Mouse (Mus musculus) heart, adult 18-20 months (tissue): ENCODE results near the gene 4930583I09Rik. TPM values are rescaled to one million over a fixed set of nuclear protein-coding genes. Genes with fewer than 3 reads are reported as not detected.

Source experiments
- DNase-seq, 2 experiments: peaks; one replicate each; pipeline ENCODE4 v3.0.0; 2021 to 2022; ENCODE audit warnings: mixed read lengths in 1 of 2
- total RNA-seq, 2 experiments: library from RNA; stranded (reverse); gene quantifications; 2 replicates each; pipeline ENCODE4 v1.2.3; 2021

Gene 4930583I09Rik
- total RNA-seq, 2 experiments from 2014 or later: not detected

DNA sequence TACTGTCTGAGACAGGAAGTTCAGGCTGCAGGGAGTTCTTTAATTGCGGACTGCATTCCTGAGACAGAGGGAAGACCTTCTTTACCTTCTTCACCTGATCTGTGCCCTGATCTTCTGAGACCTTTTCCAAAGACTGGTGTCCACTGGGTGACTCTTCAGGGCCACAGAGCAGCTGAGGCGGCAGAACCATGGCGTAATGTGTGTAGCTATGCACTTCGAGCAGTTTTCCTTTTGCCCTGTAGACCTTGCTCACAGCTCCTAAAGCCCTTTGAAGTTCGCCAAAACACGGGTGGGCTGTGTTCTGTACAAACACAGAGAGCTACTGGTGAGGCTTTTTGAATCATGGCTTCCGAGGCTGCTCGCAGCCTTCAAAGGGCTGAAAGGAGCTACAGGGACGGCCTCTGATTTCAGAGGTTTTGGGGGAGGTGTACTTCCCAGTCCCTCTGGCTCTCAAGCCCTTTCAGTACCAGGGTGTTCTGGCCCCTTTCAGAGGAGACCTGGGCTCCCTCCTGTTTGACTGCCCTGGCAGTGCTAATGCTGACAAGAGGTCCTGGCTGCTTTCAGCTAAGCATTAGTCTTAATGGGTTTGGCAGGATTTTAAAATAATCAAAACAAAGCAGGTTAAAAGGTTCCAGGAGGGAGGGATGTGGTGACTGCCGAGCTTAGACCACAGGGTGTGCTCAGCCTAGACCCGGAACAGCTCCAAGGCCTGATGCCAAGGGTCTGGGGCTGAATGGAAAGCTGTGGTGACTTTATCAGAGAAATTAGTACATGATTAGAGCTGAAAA lies 33.5 kb downstream of the 4930583I09Rik start:
- no peak for DNase-seq

DNA sequence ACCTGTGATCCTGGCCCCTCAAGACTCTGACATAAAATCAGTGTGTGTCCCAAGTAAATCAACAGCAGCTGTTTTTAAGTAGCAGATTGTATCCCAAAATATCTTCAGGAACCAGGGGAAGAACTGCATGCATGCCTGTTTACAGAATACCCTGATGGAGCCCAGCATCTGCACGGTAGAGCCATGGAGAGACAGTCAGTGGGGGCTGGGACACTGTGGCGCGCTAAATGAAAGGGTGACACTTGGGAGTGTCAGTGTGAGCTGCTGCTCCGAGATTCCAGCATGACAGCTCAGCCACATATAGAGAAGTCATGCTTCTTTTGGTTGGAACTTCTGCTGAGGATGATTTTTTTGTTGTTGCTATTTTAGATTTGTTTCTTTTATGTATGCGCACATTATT lies 43.2 kb downstream of the 4930583I09Rik start:
- DNase-seq: no peak

DNA sequence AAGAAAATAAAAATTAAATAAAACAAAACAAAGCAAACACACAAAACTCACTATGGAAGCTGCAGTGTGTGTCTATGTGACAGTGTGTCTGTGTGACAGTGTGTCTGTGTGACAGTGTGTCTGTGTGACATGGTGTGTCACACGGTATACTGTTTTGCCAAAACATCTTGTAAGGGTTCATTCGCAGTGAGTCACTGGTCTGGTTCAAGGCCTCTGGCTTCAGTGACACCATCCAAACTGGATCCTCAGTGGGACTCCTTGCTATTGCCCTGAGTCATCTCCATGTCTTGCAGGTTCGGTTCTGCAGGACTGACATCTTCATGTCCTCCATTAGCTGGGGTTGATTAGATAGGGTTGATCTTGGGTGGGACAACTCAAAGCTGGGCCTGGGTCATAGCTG lies 43.8 kb downstream of the 4930583I09Rik start:
- DNase-seq: no peak

DNA sequence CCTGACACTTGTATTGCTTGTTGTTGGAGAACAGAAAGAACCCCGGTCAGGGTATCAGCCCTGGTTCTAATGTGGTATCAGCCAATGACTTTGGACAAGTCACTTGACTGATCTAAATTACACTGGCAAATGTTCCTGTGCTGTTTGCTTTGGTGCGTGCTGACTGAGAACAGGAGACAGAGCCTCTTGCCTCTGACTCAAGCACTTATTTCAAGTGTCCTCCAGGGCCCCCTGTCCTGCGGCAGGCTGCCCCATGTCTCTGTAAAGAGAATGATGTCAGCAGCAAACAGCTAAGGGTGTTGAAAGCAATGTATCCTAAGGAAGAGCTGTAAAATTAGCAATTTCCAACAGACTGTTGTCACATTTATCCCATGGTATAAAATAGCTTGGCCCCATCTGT lies 46.7 kb downstream of the 4930583I09Rik start:
- DNase-seq: no peak

DNA sequence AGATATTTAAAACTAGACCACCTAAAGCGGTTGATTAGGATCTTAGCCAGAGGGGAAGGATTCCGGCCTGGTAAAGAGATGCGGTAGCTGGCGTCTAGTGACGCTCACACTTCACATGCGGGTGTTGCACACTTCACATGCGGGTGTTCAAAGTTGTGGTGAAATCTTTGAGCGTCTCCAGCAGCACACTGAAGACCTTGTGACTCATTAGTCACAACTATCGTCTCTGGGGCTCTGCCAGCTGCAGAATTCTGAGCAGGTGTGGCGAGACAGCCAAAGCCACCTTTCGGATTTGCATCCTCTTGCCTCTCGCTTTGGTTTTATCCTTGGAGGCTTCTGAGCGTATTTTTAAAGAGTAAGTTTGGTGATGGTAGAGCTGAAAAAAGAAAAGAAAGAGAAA lies 47.6 kb downstream of the 4930583I09Rik start:
- DNase-seq: no peak

DNA sequence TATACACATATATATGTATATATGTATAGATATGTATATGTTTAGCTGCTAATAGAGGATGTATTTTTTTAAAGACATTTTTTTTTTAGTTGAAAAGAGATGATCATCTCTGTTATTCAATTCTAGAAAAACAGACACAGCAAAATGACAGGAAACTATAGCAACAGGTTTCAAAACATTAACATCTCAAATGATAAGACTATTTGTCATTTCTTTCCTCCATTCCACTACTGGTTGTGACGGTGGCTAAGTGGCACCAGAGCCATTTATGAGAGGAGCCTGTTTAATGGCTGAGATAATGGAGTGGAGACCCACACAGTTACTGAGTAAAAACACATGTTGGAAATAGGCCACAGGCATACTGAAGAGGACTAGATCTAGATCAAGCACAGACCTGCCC lies 49.9 kb downstream of the 4930583I09Rik start:
- DNase-seq: no peak

Other genes with a start within 250 kb of the 4930583I09Rik start
- 10 to 100 TPM; 15.9 to 18.4 TPM for gene Man2a1, start 235.3 kb downstream of the 4930583I09Rik start, total RNA-seq